Mouse (Mus musculus): ENCODE measurements around the gene Cdh6. TPM values are rescaled to one million over a fixed set of nuclear protein-coding genes. Genes with fewer than 3 reads are reported as not detected.

Gene Cdh6
- polyA plus RNA-seq, 1 experiment from 2014 or later, result 31.2 TPM

GRCm38 (mm10) chr15:13181430-13181829, 8.0 kb upstream of the Cdh6 start:
- no peaks in the 10 kb centered on the region for H3K4me1 ChIP-seq
- no peak for ATAC-seq (replicated peaks; ENCODE audit: low FRiP score)
- H3K4me3 ChIP-seq (replicated peaks), result no peak overlapping the region
- no peaks in the 10 kb centered on the region for H3K27me3 ChIP-seq
- H3K36me3 ChIP-seq, result no peaks in the 10 kb centered on the region
- H3K9me3 ChIP-seq (replicated peaks), result no peaks in the 10 kb centered on the region
- no peak overlapping the region for H3K27ac ChIP-seq
- no peak overlapping the region for H3K4me2 ChIP-seq
- no peak overlapping the region for H3K9ac ChIP-seq
- 90% methylated on average over 8 of the region's 8 CpGs for WGBS

- 54% methylated on average over 4 of the region's 4 CpGs for WGBS
- H3K4me3 ChIP-seq (replicated peaks), result no peak overlapping the region
- peaks cover 3% of the 10 kb centered on the region for H3K27me3 ChIP-seq
- H3K27ac ChIP-seq, result no peak overlapping the region
- H3K4me2 ChIP-seq, result no peak overlapping the region
- peaks cover 2% of the 10 kb centered on the region; the same call in 1 of the 2 replicates for H3K4me1 ChIP-seq
- no peaks in the 10 kb centered on the region for H3K9me3 ChIP-seq (replicated peaks)
- no peaks in the 10 kb centered on the region for H3K36me3 ChIP-seq
- no peak for ATAC-seq (replicated peaks; ENCODE audit: low FRiP score)
- no peak overlapping the region for H3K9ac ChIP-seq
These were observed 7.5 kb upstream of the Cdh6 start for GRCm38 (mm10) chr15:13181014-13181413.

- WGBS, result 21% methylated on average over 9 of the region's 9 CpGs
- Histone ChIP-seq H3K4me2 (no peak overlapping the region), H3K9ac (no peak overlapping the region), H3K27me3 (peaks cover 18% of the 10 kb centered on the region), H3K4me3 (replicated peaks) (no peak overlapping the region), H3K27ac (no peak overlapping the region), H3K9me3 (replicated peaks) (no peaks in the 10 kb centered on the region), H3K36me3 (no peaks in the 10 kb centered on the region), H3K4me1 (peaks cover 33% of the 10 kb centered on the region)
- ATAC-seq (replicated peaks; ENCODE audit: low FRiP score), result no peak
These were observed 2.5 kb upstream of the Cdh6 start for GRCm38 (mm10) chr15:13175978-13176377.

- no peak for ATAC-seq (replicated peaks; ENCODE audit: low FRiP score)
- Histone ChIP-seq H3K27ac (no peak overlapping the region), H3K4me1 (peaks cover 33% of the 10 kb centered on the region), H3K4me3 (replicated peaks) (peak overlapping the region; percentile 59), H3K4me2 (peak overlapping the region; percentile 77), H3K9me3 (replicated peaks) (no peaks in the 10 kb centered on the region), H3K36me3 (no peaks in the 10 kb centered on the region), H3K9ac (no peak overlapping the region), H3K27me3 (peaks cover 22% of the 10 kb centered on the region)
- 15% methylated on average over 6 of the region's 6 CpGs for WGBS
These were observed 1.1 kb upstream of the Cdh6 start for GRCm38 (mm10) chr15:13174618-13174980.

- H3K4me2 ChIP-seq, result peak overlapping the region; percentile 77
- under 1% methylated on average over 27 of the region's 27 CpGs for WGBS
- H3K4me3 ChIP-seq (replicated peaks), result peak overlapping the region; percentile 59
- peaks cover 22% of the 10 kb centered on the region for H3K27me3 ChIP-seq
- no peaks in the 10 kb centered on the region for H3K9me3 ChIP-seq (replicated peaks)
- ATAC-seq (replicated peaks; ENCODE audit: low FRiP score), result no peak; the same call in 1 of the 2 replicates
- peak overlapping the region; percentile 84; the same call in 1 of the 2 replicates for H3K27ac ChIP-seq
- 0 out of 2 replicates have a peak overlapping the region, but pooled peaks have one; percentile 57 for H3K9ac ChIP-seq
- H3K4me1 ChIP-seq, result peaks cover 33% of the 10 kb centered on the region
- no peaks in the 10 kb centered on the region for H3K36me3 ChIP-seq
These were observed 554 bp upstream of the Cdh6 start for GRCm38 (mm10) chr15:13173840-13174617.

GRCm38 (mm10) chr15:13172365-13173070, 957 bp downstream of the Cdh6 start:
- ATAC-seq (replicated peaks; ENCODE audit: low FRiP score), result 0 out of 2 replicates have a peak, but pooled peaks have one; percentile 13
- WGBS, result under 1% methylated on average over 26 of the region's 26 CpGs
- H3K27ac ChIP-seq, result peak overlapping the region; percentile 84

GRCm38 (mm10) chr15:13171486-13172364, 1.8 kb downstream of the Cdh6 start:
- Histone ChIP-seq H3K9ac (peak overlapping the region; percentile 57), H3K4me2 (peak overlapping the region; percentile 77), H3K27me3 (peaks cover 22% of the 10 kb centered on the region), H3K4me1 (peaks cover 33% of the 10 kb centered on the region), H3K36me3 (no peaks in the 10 kb centered on the region), H3K9me3 (replicated peaks) (no peaks in the 10 kb centered on the region), H3K27ac (peak overlapping the region; percentile 84), H3K4me3 (replicated peaks) (peak overlapping the region; percentile 59)
- peak; percentile 48 for ATAC-seq (replicated peaks; ENCODE audit: low FRiP score)
- WGBS, result 3% methylated on average over 16 of the region's 16 CpGs

More at GRCm38 (mm10) chr15:13172365-13173070, 957 bp downstream of the Cdh6 start:
- peak overlapping the region; percentile 59 for H3K4me3 ChIP-seq (replicated peaks)
- no peaks in the 10 kb centered on the region for H3K9me3 ChIP-seq (replicated peaks)
- peaks cover 33% of the 10 kb centered on the region for H3K4me1 ChIP-seq
- peaks cover 22% of the 10 kb centered on the region for H3K27me3 ChIP-seq
- peak overlapping the region; percentile 57 for H3K9ac ChIP-seq
- peak overlapping the region; percentile 77 for H3K4me2 ChIP-seq
- H3K36me3 ChIP-seq, result no peaks in the 10 kb centered on the region

- H3K27ac ChIP-seq, result no peak overlapping the region
- H3K4me3 ChIP-seq (replicated peaks), result no peak overlapping the region
- H3K4me1 ChIP-seq, result no peaks in the 10 kb centered on the region
- no peak for ATAC-seq (replicated peaks; ENCODE audit: low FRiP score)
- no peak overlapping the region for H3K4me2 ChIP-seq
- no peaks in the 10 kb centered on the region for H3K9me3 ChIP-seq (replicated peaks)
- no peak overlapping the region for H3K9ac ChIP-seq
- no peaks in the 10 kb centered on the region for H3K36me3 ChIP-seq
- no peaks in the 10 kb centered on the region for H3K27me3 ChIP-seq
- WGBS, result 89% methylated on average over 13 of the region's 13 CpGs
These were observed 8.2 kb downstream of the Cdh6 start for GRCm38 (mm10) chr15:13165094-13165885.

GRCm38 (mm10) chr15:13155820-13156219, 17.7 kb downstream of the Cdh6 start:
- Histone ChIP-seq H3K4me1 (no peaks in the 10 kb centered on the region), H3K27ac (no peak overlapping the region), H3K36me3 (no peaks in the 10 kb centered on the region), H3K9ac (no peak overlapping the region), H3K27me3 (no peaks in the 10 kb centered on the region), H3K9me3 (replicated peaks) (no peaks in the 10 kb centered on the region), H3K4me2 (no peak overlapping the region), H3K4me3 (replicated peaks) (no peak overlapping the region)
- 91% methylated on average over 5 of the region's 5 CpGs for WGBS
- ATAC-seq (replicated peaks; ENCODE audit: low FRiP score), result no peak

- no peak overlapping the region for H3K4me2 ChIP-seq
- no peak overlapping the region for H3K9ac ChIP-seq
- no peak for ATAC-seq (replicated peaks; ENCODE audit: low FRiP score)
- H3K27ac ChIP-seq, result no peak overlapping the region
- H3K4me3 ChIP-seq (replicated peaks), result no peak overlapping the region
- H3K27me3 ChIP-seq, result no peaks in the 10 kb centered on the region
- no peaks in the 10 kb centered on the region for H3K9me3 ChIP-seq (replicated peaks)
- no peaks in the 10 kb centered on the region for H3K4me1 ChIP-seq
- WGBS, result 83% methylated on average over 6 of the region's 6 CpGs
- H3K36me3 ChIP-seq, result no peaks in the 10 kb centered on the region
These were observed 18.1 kb downstream of the Cdh6 start for GRCm38 (mm10) chr15:13155418-13155817.

- Histone ChIP-seq H3K4me1 (peaks cover 2% of the 10 kb centered on the region; the same call in 1 of the 2 replicates), H3K9me3 (replicated peaks) (0 out of 2 replicates have a peak, but pooled peaks cover 3% of the 10 kb centered on the region), H3K27ac (no peak overlapping the region), H3K36me3 (peaks cover 4% of the 10 kb centered on the region), H3K9ac (no peak overlapping the region), H3K4me2 (no peak overlapping the region), H3K4me3 (replicated peaks) (no peak overlapping the region), H3K27me3 (no peaks in the 10 kb centered on the region)
- WGBS, result 55% methylated on average over 4 of the region's 4 CpGs
- no peak for ATAC-seq (replicated peaks; ENCODE audit: low FRiP score)
These were observed 31.5 kb downstream of the Cdh6 start for GRCm38 (mm10) chr15:13141983-13142382.

All from kidney, embryonic 15.5 days (tissue).